Mouse (Mus musculus) liver, embryonic 16.5 days (tissue): ENCODE measurements around the gene Gstm3. TPM values are rescaled to one million over a fixed set of nuclear protein-coding genes. Genes with fewer than 3 reads are reported as not detected.

Experiments
- ATAC-seq: fragments of 200-750 bp; cut with Nextera tagmentation; 2 replicates; pipeline ENCODE4 v1.8.0; 2017; ENCODE audit warnings: low read depth, mild to moderate bottlenecking, moderate number of reproducible peaks, moderate library complexity
- H3K27ac ChIP-seq: fragments of 300-500 bp; sonication (generic); 2 replicates; pipeline ENCODE4 v1.5.1; 2014; ENCODE audit warnings: mild to moderate bottlenecking, low read length
- H3K27me3 ChIP-seq: fragments of 300-500 bp; sonication (generic); 2 replicates; pipeline ENCODE4 v1.6.1; 2014; ENCODE audit warnings: low read depth, low read length, mixed read lengths; ENCODE audit not compliant: control insufficient read depth, insufficient read depth
- H3K36me3 ChIP-seq: fragments of 300-500 bp; sonication (generic); 2 replicates; pipeline ENCODE4 v1.6.1; 2014; ENCODE audit warnings: mild to moderate bottlenecking; ENCODE audit not compliant: control insufficient read depth, insufficient read depth
- H3K4me1 ChIP-seq: fragments of 300-500 bp; sonication (generic); 2 replicates; pipeline ENCODE4 v1.6.1; 2014; ENCODE audit warnings: low read depth, low read length, mixed read lengths; ENCODE audit not compliant: control insufficient read depth
- H3K4me2 ChIP-seq: fragments of 300-500 bp; sonication (generic); 2 replicates; pipeline ENCODE4 v1.6.1; 2014; ENCODE audit warnings: low read depth, low read length, mixed read lengths
- H3K4me3 ChIP-seq: fragments of 300-500 bp; sonication (generic); 2 replicates; pipeline ENCODE4 v1.5.1; 2014; ENCODE audit warnings: low read depth, mild to moderate bottlenecking, low read length
- H3K9ac ChIP-seq: fragments of 300-500 bp; sonication (generic); 2 replicates; pipeline ENCODE4 v1.6.1; 2014; ENCODE audit warnings: low read depth, low read length
- H3K9me3 ChIP-seq: fragments of 300-500 bp; sonication (generic); replicated peaks from 2 replicates; pipeline ENCODE4 v1.6.1; 2016; ENCODE audit warnings: low read length; ENCODE audit not compliant: control insufficient read depth
- WGBS: fragments of 180-500 bp; shearing (Covaris S2); extraction: QIAGEN DNeasy Blood & Tissue Kit; methylation state at CpG from one replicate; pipeline ENCODE4 v1.1.7; 2014; ENCODE audit not compliant: insufficient replicate concordance; 5-methylcytosine and 5-hydroxymethylcytosine counted together
- polyA plus RNA-seq: library from polyadenylated mRNA; unstranded; fragments of >200 nt; fragmentation: Nextera tagmentation; extraction: Ambion mirVana; gene quantifications from 2 replicates; pipeline ENCODE4 v1.2.1, GENCODE M21; 2015

Gstm3 gene
- polyA plus RNA-seq, 1 experiment from 2014 or later, result 16.3 TPM

- ATAC-seq, result no peak
- no peaks in the 10 kb centered on the region; the same call in 1 of the 2 replicates for H3K4me1 ChIP-seq
- 63% methylated on average over 4 of the region's 4 CpGs for WGBS
- H3K4me2 ChIP-seq, result no peak overlapping the region
- no peaks in the 10 kb centered on the region for H3K36me3 ChIP-seq
- H3K27me3 ChIP-seq, result no peaks in the 10 kb centered on the region
- H3K9ac ChIP-seq, result no peak overlapping the region
- H3K27ac ChIP-seq, result no peak overlapping the region
- H3K9me3 ChIP-seq, result no peaks in the 10 kb centered on the region
- no peak overlapping the region for H3K4me3 ChIP-seq
Measured at GRCm38 (mm10) chr3:107941261-107941660, 27.8 kb downstream of the Gstm3 start.

- Histone ChIP-seq H3K9me3 (no peaks in the 10 kb centered on the region), H3K4me1 (no peaks in the 10 kb centered on the region; the same call in 1 of the 2 replicates), H3K9ac (no peak overlapping the region), H3K27me3 (no peaks in the 10 kb centered on the region), H3K4me2 (no peak overlapping the region), H3K27ac (no peak overlapping the region), H3K36me3 (no peaks in the 10 kb centered on the region), H3K4me3 (no peak overlapping the region)
- ATAC-seq, result no peak
- 56% methylated on average over 7 of the region's 7 CpGs for WGBS
Measured at GRCm38 (mm10) chr3:107940524-107940923, 28.6 kb downstream of the Gstm3 start.

DNA sequence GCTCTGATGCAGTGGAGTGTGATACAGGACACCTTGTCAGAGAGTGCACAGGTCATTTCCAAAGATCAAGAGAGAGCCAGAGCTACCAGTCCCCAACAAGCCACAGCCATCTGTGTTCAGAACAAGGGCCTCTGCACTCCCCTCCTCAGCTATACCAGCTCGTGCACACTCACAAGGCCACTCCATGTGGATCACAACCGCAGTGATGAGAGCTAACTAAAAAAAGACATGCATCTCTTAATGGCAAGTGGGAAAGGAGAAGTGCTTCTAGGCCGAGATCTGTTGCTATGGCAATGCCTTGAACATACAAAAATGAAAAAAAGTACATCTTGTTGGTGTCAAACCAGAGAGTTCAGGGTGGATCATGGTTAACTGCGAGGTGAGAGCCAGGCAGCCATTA, 29.3 kb downstream of the Gstm3 start:
- 46% methylated on average over 4 of the region's 4 CpGs for WGBS
- Histone ChIP-seq H3K27ac (no peak overlapping the region), H3K27me3 (no peaks in the 10 kb centered on the region), H3K4me2 (no peak overlapping the region), H3K36me3 (no peaks in the 10 kb centered on the region), H3K9ac (no peak overlapping the region), H3K4me1 (no peaks in the 10 kb centered on the region; the same call in 1 of the 2 replicates), H3K4me3 (no peak overlapping the region), H3K9me3 (no peaks in the 10 kb centered on the region)
- ATAC-seq, result no peak

GRCm38 (mm10) chr3:107939403-107939802, 29.7 kb downstream of the Gstm3 start:
- H3K4me3 ChIP-seq, result no peak overlapping the region
- no peaks in the 10 kb centered on the region for H3K36me3 ChIP-seq
- no peak overlapping the region for H3K27ac ChIP-seq
- WGBS, result 24% methylated on average over 3 of the region's 3 CpGs
- H3K27me3 ChIP-seq, result no peaks in the 10 kb centered on the region
- H3K9ac ChIP-seq, result no peak overlapping the region
- H3K9me3 ChIP-seq, result no peaks in the 10 kb centered on the region
- H3K4me2 ChIP-seq, result no peak overlapping the region
- no peaks in the 10 kb centered on the region; the same call in 1 of the 2 replicates for H3K4me1 ChIP-seq
- no peak for ATAC-seq

DNA sequence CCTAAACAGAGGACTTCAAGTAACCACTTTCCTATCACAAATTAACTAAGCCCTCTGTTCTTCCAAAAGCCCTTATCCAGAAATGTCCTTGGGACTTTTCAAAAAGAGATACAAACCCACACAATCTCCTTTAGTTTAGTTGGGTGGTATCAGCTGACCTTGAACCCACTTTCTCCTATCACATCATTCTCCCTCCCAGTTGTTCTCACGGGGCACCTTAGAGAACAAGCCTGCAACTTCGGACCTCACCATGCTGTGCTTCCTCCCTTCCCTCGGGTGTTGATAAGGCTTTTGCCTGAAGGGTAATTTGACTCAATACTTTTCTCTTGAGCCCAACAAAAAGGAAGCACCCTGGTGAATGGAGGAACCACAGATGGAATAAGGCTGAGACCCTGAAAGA, 33.2 kb downstream of the Gstm3 start:
- Histone ChIP-seq H3K27ac (no peak overlapping the region), H3K36me3 (no peaks in the 10 kb centered on the region), H3K9me3 (no peaks in the 10 kb centered on the region), H3K4me3 (no peak overlapping the region), H3K9ac (no peak overlapping the region), H3K27me3 (no peaks in the 10 kb centered on the region), H3K4me1 (no peaks in the 10 kb centered on the region; the same call in none of the 2 replicates), H3K4me2 (no peak overlapping the region)
- ATAC-seq, result no peak
- 15% methylated on average over 3 of the region's 3 CpGs for WGBS

DNA sequence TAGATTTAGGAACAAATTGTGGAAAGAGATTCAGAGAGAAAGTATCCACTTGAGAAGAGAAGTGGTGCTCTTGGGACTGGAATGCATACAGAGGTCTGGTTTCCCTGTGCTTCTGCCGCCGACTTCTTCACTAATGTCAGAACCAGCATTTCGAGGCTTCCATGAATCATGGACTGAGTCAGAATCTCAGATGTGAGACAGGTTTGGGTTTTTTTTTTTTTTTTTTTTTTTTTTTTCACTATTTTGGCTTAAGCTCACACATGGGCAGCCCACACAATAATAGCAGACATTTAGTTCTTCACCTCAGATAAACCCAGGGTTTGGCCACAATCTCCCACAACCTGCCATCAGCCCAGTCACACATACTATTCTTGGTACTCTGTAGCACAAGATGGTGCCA, 33.8 kb downstream of the Gstm3 start:
- Histone ChIP-seq H3K4me2 (no peak overlapping the region), H3K9ac (no peak overlapping the region), H3K9me3 (no peaks in the 10 kb centered on the region), H3K27me3 (no peaks in the 10 kb centered on the region), H3K36me3 (no peaks in the 10 kb centered on the region), H3K4me1 (no peaks in the 10 kb centered on the region; the same call in none of the 2 replicates), H3K27ac (no peak overlapping the region), H3K4me3 (no peak overlapping the region)
- WGBS, result 65% methylated on average over 3 of the region's 3 CpGs
- no peak for ATAC-seq

DNA sequence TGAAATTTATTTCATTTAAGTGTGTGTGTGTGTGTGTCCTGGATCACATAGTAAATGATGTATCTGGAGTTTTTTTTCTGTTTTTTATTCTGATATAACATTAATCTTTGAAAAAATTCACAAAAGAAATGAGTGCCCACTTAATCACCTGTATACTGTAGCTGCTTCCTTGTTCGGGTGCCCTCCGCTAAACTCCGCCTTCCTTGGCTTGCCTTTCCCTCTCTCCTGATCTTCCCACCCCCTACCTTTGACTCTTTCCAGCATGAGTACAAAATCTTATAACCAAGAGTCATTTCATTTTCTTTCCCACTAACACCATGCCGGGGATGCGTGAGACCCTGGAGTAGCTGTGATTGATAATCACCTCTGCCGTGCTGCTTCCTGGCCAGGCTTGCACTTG, 37.0 kb downstream of the Gstm3 start:
- Histone ChIP-seq H3K27me3 (no peaks in the 10 kb centered on the region), H3K4me2 (no peak overlapping the region), H3K4me3 (no peak overlapping the region), H3K36me3 (no peaks in the 10 kb centered on the region), H3K9me3 (no peaks in the 10 kb centered on the region), H3K27ac (no peak overlapping the region), H3K9ac (no peak overlapping the region), H3K4me1 (no peaks in the 10 kb centered on the region; the same call in 1 of the 2 replicates)
- ATAC-seq, result no peak
- WGBS, result 74% methylated on average over 6 of the region's 6 CpGs

DNA sequence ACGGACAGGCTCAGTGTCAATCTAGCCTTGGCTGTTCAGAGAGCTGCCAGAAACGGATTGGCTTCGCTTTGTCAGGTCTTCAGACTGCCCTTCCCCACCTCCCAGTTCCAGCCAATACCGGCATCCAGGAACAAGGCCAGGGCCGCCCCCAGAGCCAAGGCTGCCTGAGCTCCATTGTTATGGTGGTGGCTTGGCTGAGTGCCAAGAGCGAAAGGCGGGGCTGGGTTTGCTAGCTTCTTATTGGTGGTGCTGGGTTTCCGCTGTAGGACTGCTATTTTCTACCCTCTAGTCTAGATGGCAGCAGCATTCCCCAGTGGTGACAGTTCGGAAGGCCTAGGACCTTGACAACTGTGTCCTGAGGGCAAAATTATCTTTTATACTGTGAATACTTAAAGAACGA, 37.4 kb downstream of the Gstm3 start, which contains the start of gene Gstm7:
Gstm7 (minus strand) TSS at position 148 of the 400 bp plus-strand sequence.
- Histone ChIP-seq H3K9ac (peak within 1 kb of the TSS; percentile 17; the same call in 1 of the 2 replicates), H3K4me2 (peak within 1 kb of the TSS; percentile 51), H3K4me3 (peak within 1 kb of the TSS; percentile 44), H3K36me3 (no peaks in the 10 kb centered on the region), H3K9me3 (no peaks in the 10 kb centered on the region), H3K27me3 (no peaks in the 10 kb centered on the region), H3K4me1 (no peaks in the 10 kb centered on the region; the same call in 1 of the 2 replicates), H3K27ac (peak within 1 kb of the TSS; percentile 59; the same call in 1 of the 2 replicates)
- 7% methylated on average over 10 of the region's 10 CpGs for WGBS
- peak; percentile 94 for ATAC-seq

DNA sequence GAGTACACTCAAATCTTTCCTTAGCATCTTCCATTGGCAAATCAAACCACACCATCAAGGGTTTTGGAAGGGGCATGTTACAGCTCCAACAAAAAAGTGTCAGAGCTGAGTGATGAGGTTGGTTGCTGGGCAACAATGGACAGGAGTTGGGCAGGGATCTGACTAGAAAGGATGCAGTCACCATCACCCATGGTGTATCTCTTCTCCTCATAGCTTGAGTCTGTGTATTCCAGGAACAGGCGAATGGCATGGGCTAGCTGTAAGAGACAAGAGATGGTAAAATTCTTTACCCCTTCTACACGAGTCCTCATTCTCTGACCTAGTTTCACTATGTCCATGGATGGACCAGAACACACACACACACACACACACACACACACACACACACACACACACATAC, 37.9 kb downstream of the Gstm3 start:
- Histone ChIP-seq H3K4me2 (peak overlapping the region; percentile 51), H3K9me3 (no peaks in the 10 kb centered on the region), H3K4me1 (no peaks in the 10 kb centered on the region; the same call in 1 of the 2 replicates), H3K4me3 (peak overlapping the region; percentile 44), H3K27me3 (no peaks in the 10 kb centered on the region), H3K27ac (peak overlapping the region; percentile 59; the same call in 1 of the 2 replicates), H3K36me3 (no peaks in the 10 kb centered on the region), H3K9ac (peak overlapping the region; percentile 17; the same call in 1 of the 2 replicates)
- ATAC-seq, result no peak
- 31% methylated on average over 2 of the region's 2 CpGs for WGBS
